Mouse (Mus musculus): ENCODE measurements around the gene Xylt1. TPM values are rescaled to one million over a fixed set of nuclear protein-coding genes. Genes with fewer than 3 reads are reported as not detected.

The Xylt1 gene
- total RNA-seq, 2 experiments from 2014 or later: 43.5 to 43.9 TPM

DNA sequence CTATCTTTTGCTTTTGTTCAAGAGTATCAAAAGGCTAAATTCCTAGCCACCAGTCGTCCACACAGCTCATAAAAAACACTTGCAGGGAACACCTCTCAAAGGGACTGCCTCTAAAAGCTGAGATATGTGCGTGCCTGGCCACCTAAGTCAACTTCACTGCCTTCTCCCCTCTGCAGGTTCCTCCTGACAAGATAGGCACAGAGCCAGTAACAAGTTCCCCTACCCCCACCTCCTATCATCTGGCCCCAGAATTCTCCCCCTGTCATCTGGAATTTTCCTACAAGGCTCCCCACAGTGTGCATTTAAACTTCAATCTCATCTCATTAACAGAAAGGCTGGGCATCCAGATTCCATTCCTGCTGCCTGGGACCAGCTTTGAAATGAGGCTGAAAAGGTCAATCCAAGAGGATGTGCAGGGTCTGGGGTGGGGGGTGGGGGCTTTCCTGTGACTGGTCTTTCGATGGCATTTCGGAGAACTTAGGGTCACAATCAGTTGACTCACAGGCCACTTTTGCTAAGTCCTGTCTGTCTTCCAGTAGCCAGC, 141.4 kb downstream of the Xylt1 start:
- no peak for TF ChIP-seq CTCF (conservative IDR thresholded peaks at IDR 0.05)
- DNase-seq (ENCODE audit: low spot score in 2 of 2): no peak
- no peak overlapping the region for H3K4me3 ChIP-seq
- no peak overlapping the region for H3K27ac ChIP-seq

DNA sequence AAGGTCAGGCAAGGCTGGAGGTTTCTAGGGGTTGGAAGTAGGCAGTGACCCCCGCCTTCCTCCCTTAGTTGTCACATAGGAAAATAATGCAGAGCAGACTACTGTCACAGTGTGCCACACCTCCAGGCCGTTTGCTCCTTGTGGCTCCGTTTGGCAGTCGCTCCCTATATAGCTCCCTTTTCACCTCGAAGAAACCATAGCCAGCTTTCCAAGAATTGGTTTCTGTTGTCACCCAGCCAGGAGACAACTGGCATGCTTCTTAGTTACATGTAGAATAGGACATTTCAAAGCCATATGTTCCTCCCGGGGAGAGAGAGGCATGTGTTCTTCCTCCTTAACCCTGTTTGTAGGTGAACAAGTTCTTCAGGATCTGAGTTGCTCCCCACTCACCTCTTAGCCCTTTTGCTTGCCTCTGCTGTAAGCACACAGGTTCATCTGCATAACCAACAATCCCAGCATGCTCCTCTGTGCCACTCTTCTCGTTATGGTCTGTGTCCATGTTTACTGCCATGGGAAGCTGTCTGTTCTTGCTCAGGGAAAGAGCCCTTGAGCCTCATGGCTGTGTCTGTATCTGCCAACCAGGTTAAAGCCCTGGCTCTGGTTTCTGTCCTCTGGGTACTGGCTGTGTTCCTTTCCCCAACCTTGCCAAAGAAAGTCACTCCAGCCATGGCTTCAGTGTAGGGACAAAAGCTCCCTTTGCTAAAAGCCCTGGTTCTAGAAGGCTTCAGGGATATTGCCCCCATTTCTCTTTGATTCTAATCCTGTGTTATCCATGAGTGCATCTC, 143.8 kb downstream of the Xylt1 start:
- Histone ChIP-seq H3K4me3 (no peak overlapping the region), H3K27ac (peak overlapping the region; percentile 62)
- no peak for TF ChIP-seq CTCF (conservative IDR thresholded peaks at IDR 0.05)
- DNase-seq (ENCODE audit: low spot score in 2 of 2): peak in 1 of 2 experiments; percentile 31

DNA sequence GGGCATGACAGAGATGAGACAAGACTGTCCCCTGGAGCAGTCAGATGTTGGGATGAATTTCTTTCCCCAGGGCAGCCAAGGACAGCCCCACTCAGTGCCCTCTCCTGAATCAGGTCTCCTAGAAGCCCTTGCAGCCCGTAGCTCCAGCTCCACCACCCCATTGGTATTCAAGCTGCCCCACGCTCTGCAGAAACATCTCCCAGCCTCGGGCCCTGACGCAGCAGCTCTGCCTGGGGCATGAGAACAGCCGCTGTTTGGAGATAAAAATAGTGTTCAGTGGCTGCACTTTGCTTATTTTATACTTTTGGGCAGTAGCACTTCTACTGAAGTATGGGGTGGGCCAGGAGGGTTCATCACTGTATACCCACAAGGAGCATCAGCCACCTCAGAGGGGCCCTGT, 144.9 kb downstream of the Xylt1 start:
- Histone ChIP-seq H3K27ac (peak overlapping the region; percentile 62), H3K4me3 (no peak overlapping the region)
- TF ChIP-seq CTCF (conservative IDR thresholded peaks at IDR 0.05): no peak
- peak in 1 of 2 experiments; percentile 20 for DNase-seq (ENCODE audit: low spot score in 2 of 2)

DNA sequence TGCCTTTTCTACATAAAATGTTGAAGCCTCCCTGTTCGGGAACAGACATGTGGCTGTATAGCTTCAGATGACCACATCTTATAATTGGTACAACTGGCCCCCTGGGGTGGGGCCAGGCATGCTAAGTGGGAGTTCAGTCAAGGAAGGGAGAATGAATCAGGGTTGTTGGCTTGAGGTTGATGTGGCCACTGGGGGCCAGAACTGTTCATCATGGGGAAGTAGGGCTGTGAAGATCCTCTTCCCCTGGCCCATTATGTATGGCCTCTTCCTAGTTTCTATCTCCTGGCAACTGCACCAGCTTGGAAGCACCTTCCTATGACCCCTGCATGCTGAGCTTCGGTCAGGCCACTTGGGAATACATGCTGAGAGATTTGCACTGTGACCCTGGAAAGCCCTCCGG, 145.8 kb downstream of the Xylt1 start:
- Histone ChIP-seq H3K4me3 (no peak overlapping the region), H3K27ac (peak overlapping the region; percentile 62)
- no peak for TF ChIP-seq CTCF (conservative IDR thresholded peaks at IDR 0.05)
- no peak for DNase-seq (ENCODE audit: low spot score in 2 of 2)

DNA sequence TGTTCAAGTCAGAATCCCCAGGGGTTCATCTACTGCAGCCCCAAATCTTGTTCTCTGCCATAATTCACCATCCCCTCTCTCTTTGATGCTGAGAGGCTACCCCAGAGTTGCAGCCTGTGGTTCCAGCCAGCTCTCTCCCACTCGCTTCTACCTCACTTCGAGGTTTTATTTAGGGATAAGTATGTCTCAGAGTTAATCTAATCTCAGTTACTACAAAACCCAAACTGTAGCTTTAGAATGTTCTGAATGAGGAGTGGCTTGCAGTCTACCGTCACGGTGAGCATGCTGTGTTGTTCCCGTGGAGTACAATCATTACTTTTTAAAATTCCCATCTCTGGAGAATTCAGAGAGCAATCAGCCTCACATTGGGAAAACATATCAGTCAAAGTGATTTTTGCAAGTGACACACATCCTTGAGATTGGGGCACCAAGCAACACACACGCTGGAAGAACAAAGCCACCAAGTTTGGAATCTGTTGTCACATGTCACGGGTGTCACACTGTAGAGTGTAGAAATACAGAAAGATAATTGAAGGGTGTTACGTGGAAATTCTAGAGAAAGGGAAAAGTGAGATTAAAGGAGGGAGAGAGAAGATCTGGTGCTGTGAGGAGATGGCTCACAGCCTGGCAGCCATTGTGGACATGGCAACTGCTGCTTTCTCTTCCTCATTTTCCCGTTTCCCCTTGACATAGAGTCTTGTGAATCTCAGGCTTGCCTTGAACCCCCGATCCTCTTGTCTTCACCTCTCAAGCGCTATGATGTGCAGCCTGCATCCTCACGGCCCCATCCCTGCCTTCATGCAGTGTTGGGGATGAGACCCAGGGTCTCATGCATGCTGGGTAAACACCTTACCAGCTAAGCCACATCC, 149.2 kb downstream of the Xylt1 start:
- DNase-seq (ENCODE audit: low spot score in 2 of 2): no peak
- H3K4me3 ChIP-seq: no peak overlapping the region
- no peak overlapping the region for H3K27ac ChIP-seq
- TF ChIP-seq CTCF (conservative IDR thresholded peaks at IDR 0.05): no peak

DNA sequence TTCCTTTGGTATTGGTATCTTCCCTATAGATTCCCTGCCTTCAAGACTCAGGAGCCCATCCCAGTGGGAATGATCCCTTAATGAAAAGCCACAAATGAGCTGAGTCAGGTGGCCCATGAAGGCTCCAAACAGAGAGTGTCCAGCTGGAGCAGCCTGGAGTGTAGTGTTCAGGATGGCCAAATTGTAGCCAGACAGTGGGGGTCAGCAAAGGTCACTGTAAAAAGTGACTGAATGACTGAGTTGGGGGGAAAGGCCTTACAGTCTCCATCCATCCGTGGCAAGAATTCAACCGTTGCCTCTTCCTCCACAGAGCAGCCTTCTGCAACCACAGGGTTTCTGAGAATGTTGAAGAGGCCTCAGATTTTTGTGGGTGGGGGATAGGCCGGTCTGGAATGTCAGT, 151.9 kb downstream of the Xylt1 start:
- H3K4me3 ChIP-seq: no peak overlapping the region
- TF ChIP-seq CTCF (conservative IDR thresholded peaks at IDR 0.05): no peak
- H3K27ac ChIP-seq: no peak overlapping the region
- no peak for DNase-seq (ENCODE audit: low spot score in 2 of 2)

DNA sequence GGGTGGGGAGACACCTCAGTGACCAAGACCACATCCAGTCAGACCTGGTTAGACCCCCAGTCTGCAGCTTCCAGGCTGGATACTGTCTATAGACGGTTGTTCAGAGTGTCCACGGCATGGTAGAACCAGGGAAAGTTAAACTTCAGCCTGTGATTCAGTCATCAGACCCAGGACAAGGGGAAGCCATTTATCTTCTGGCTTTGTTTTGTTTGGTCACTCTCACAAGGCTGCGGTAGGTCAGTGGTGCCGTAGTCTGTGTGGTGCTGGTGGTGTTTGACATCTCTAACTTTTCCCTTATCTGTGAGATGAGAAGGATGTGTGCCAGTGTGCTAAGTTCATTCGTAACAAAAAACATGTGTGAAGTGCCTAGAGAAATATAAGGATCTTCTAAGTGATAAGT, 152.4 kb downstream of the Xylt1 start:
- TF ChIP-seq CTCF (conservative IDR thresholded peaks at IDR 0.05): no peak
- no peak for DNase-seq (ENCODE audit: low spot score in 2 of 2)
- H3K27ac ChIP-seq: no peak overlapping the region
- H3K4me3 ChIP-seq: no peak overlapping the region

DNA sequence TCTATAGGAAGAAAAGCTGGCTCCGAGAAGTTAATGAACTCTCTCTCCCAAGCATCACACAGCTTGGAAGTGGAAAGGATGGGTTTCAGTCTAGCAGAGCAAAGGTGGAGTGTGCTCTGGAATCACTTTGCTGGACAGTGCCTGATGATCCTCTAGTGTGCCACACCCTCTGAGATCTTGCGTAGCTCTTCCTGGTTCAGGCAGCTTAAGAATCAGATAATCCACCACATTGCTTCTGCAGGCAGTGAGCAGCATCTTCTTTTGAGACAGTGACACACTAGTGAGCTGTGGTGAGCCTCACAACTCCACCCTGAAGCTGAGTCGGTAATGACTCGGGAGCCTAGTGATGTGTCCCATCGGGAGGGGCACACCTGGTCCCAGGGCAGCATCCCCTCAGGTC, 159.2 kb downstream of the Xylt1 start:
- H3K27ac ChIP-seq: no peak overlapping the region
- TF ChIP-seq CTCF (conservative IDR thresholded peaks at IDR 0.05): no peak
- H3K4me3 ChIP-seq: no peak overlapping the region
- no peak for DNase-seq (ENCODE audit: low spot score in 2 of 2)

DNA sequence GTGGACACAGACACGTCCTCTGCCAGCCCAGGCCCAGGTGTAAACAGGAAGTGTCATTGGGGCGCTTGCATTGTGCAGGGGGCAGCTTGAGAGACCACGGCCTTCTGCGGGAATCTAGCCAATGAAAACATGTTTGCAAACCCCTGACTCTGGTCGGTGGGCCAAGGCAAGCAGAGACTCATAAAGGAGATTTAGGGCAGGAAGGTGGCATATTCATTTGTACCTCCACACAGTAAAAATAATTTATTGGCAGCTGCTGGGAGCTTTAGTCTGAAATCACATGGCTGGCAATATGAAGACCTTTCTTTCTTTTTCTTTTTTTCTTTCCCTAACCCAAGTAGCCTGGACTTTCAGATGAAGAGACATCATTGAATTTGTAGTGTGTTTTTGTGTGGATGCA, 159.6 kb downstream of the Xylt1 start:
- no peak overlapping the region for H3K4me3 ChIP-seq
- H3K27ac ChIP-seq: no peak overlapping the region
- no peak for TF ChIP-seq CTCF (conservative IDR thresholded peaks at IDR 0.05)
- DNase-seq (ENCODE audit: low spot score in 2 of 2): no peak

DNA sequence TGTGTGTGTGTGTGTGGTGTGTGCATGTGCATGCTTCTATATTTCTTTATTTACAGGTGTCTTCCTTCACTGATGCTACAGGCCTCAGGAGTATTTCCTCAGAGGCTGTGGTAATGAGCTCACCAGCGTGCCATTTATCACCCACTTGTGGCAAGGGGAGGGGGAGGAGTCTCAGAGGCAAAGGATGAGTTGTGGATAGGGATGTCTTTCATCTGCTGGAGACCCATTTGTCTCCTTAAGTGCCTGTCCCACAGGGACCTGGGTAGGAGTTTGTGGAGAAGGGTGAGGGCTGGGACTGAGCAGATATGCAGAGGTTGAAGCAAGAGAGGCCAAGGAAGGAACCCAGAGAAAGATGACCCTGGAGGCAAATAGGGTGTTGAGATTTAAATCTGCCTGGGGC, 160.3 kb downstream of the Xylt1 start:
- TF ChIP-seq CTCF (conservative IDR thresholded peaks at IDR 0.05): no peak
- no peak overlapping the region for H3K27ac ChIP-seq
- no peak for DNase-seq (ENCODE audit: low spot score in 2 of 2)
- H3K4me3 ChIP-seq: no peak overlapping the region

DNA sequence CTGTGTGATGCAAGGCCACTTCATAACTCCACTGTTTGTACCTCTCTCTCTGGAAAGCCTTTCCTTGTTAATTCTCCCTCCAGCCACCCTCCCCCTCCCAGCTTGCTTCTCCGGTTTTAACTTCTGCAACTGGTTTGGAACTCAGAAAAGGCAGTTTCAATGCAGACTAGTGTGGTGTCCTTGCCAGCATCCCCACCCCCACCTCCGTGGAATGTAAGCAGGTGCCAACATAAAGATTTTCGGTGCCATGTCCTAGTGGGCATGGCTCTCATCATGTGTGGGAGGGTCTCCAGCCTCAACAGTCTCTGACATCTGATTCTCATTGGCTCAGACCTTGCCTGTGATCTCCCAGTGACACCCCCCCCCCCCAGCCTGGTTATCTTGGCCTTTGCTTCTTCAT, 160.9 kb downstream of the Xylt1 start:
- DNase-seq (ENCODE audit: low spot score in 2 of 2): no peak
- no peak overlapping the region for H3K4me3 ChIP-seq
- H3K27ac ChIP-seq: no peak overlapping the region
- no peak for TF ChIP-seq CTCF (conservative IDR thresholded peaks at IDR 0.05)

DNA sequence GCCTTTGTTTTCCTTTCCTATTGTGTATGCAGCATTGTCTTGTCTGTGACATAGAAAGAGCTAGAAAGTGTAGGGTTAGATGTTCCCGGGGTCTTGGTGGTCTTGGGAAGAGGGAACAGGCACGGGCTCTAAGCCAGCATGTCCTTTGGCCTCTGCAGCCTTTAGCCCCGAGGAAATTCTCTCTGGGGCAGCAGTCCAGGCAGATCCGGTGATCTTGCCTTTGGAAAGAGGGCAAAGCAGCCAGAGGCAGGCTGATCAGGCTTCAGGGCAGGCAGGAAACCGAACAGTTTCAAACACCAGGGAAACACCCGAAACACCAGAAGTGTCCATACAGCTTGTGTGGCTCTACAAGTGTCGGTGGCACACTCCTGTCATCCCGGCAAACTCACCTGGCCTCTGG, 162.3 kb downstream of the Xylt1 start:
- TF ChIP-seq CTCF (conservative IDR thresholded peaks at IDR 0.05): no peak
- DNase-seq (ENCODE audit: low spot score in 2 of 2): no peak
- Histone ChIP-seq H3K4me3 (no peak overlapping the region), H3K27ac (peak overlapping the region; percentile 0; the same call in 1 of the 2 replicates)

DNA sequence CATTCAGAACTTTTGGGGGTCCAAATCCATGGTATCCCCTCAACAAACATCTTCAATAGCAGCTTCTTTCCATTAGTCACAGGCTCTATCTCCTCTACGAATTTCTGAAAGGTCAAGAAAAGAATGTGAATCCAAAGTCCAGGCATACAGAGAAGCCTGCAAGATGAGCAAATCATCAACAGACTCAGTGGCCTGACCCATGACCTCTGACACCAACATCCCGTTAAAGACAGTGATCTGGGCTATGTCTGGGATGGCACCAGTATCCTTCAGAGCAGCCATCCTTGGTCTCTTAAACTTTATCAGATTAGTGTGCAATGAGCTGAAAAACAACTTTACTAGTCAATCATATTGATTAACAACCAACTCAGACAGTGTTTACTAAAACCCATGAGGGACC, 163.3 kb downstream of the Xylt1 start:
- no peak for TF ChIP-seq CTCF (conservative IDR thresholded peaks at IDR 0.05)
- H3K4me3 ChIP-seq: no peak overlapping the region
- DNase-seq (ENCODE audit: low spot score in 2 of 2): no peak
- H3K27ac ChIP-seq: no peak overlapping the region

All from layer of hippocampus, adult 2 months (tissue).